Mouse (Mus musculus) CH12.LX (cell line): ENCODE measurements at regions not wholly inside any gene's neighbourhood (a gene's known extent, or its start where the extent isn't known, plus 50 kb on each side); places are given as distances from the start of the nearest gene placed in this dataset.
A peak's percentile ranks its signal among the peaks of the same experiment; 100 is the strongest.

Source experiments
- DNase-seq: peaks from one replicate; pipeline ENCODE4 v3.0.0-alpha.2; 2013; ENCODE audit errors: extremely low read depth
- H3K27ac ChIP-seq: 2 replicates; pipeline ENCODE4 v1.5.1; 2012; ENCODE audit warnings: low read depth, mild to moderate bottlenecking, control low read depth, moderate library complexity; ENCODE audit not compliant: insufficient read depth
- H3K27me3 ChIP-seq: replicated peaks from 2 replicates; pipeline ENCODE3; 2012; ENCODE audit warnings: inconsistent platforms
- H3K36me3 ChIP-seq, 2 experiments: replicated peaks in 1 of 2; 2 replicates each; pipeline versions ENCODE3 to v1.6.1; 2012; ENCODE audit warnings: inconsistent platforms in 1 of 2, low read length in 1 of 2, mild to moderate bottlenecking in 1 of 2, mixed read lengths in 1 of 2, moderate library complexity in 1 of 2; ENCODE audit not compliant: control insufficient read depth in 1 of 2, insufficient read depth in 1 of 2
- H3K4me1 ChIP-seq, 2 experiments: 2 replicates each; pipeline ENCODE4 v1.6.1; 2012; ENCODE audit warnings: inconsistent platforms in 1 of 2, moderate library complexity in 1 of 2; ENCODE audit not compliant: insufficient read depth in 2 of 2, control insufficient read depth in 1 of 2
- H3K4me2 ChIP-seq: 2 replicates; pipeline ENCODE4 v1.6.1; 2012; ENCODE audit warnings: low read depth, mild to moderate bottlenecking, control low read depth; ENCODE audit not compliant: poor library complexity, insufficient read depth, severe bottlenecking
- H3K4me3 ChIP-seq, 3 experiments: fragments of 150-350 bp in 1 of 3; sonication (generic) in 1 of 3; replicated peaks in 1 of 3; 2 replicates each; pipeline versions ENCODE3 to v1.5.1; 2011 to 2012; ENCODE audit warnings: low read depth in 2 of 3, low read length in 2 of 3, mild to moderate bottlenecking in 2 of 3, moderate library complexity in 2 of 3, control low read depth in 1 of 3, improper control_type of control experiment in 1 of 3, inconsistent platforms in 1 of 3, mixed read lengths in 1 of 3; ENCODE audit not compliant: poor library complexity in 1 of 3
- H3K79me2 ChIP-seq: replicated peaks from 2 replicates; pipeline ENCODE4 v1.6.1; 2012; ENCODE audit warnings: mild to moderate bottlenecking, moderate library complexity; ENCODE audit not compliant: control insufficient read depth, poor library complexity, insufficient read depth, severe bottlenecking; ENCODE audit errors: extremely low read depth
- H3K9ac ChIP-seq: 2 replicates; pipeline ENCODE4 v1.6.1; 2012; ENCODE audit warnings: low read depth, mild to moderate bottlenecking, control low read depth, moderate library complexity; ENCODE audit not compliant: insufficient read depth
- H3K9me3 ChIP-seq: replicated peaks from 2 replicates; pipeline ENCODE3; 2012; ENCODE audit warnings: low read length, inconsistent platforms, mixed read lengths
- BHLHE40 ChIP-seq: IDR thresholded peaks from 2 replicates; pipeline ENCODE4 v1.6.1; 2011; ENCODE audit warnings: mild to moderate bottlenecking, low read depth, low read length, improper control_type of control experiment
- CHD1 ChIP-seq: IDR thresholded peaks from 2 replicates; pipeline ENCODE4 v1.6.1; 2012; ENCODE audit warnings: low read depth, low read length, improper control_type of control experiment, inconsistent platforms
- CHD2 ChIP-seq: IDR thresholded peaks from 2 replicates; pipeline ENCODE4 v1.6.1; 2011; ENCODE audit warnings: low read length, improper control_type of control experiment
- CTCF ChIP-seq, 2 experiments: IDR thresholded peaks in 1 of 2; conservative IDR thresholded peaks in 1 of 2; 2 replicates each; pipeline ENCODE4 v1.5.1; 2011 to 2012; ENCODE audit warnings: low read depth in 2 of 2, low read length in 2 of 2, improper control_type of control experiment in 1 of 2, inconsistent platforms in 1 of 2, mild to moderate bottlenecking in 1 of 2, moderate library complexity in 1 of 2
- EP300 ChIP-seq: IDR thresholded peaks from 2 replicates; pipeline ENCODE4 v1.6.1; 2011; ENCODE audit warnings: low read length, improper control_type of control experiment
- ETS1 ChIP-seq: conservative IDR thresholded peaks from 2 replicates; pipeline ENCODE4 v1.6.1; 2012; ENCODE audit warnings: low read depth, mild to moderate bottlenecking, inconsistent platforms, low read length, improper control_type of control experiment, moderate library complexity
- GABPA ChIP-seq: IDR thresholded peaks from 2 replicates; pipeline ENCODE4 v1.6.1; 2012; ENCODE audit warnings: low read depth, low read length, improper control_type of control experiment, inconsistent platforms; ENCODE audit not compliant: insufficient replicate concordance
- HCFC1 ChIP-seq: IDR thresholded peaks from 2 replicates; pipeline ENCODE4 v1.6.1; 2012; ENCODE audit warnings: low read depth, mild to moderate bottlenecking, inconsistent platforms, low read length, improper control_type of control experiment
- IRF4 ChIP-seq: IDR thresholded peaks from 2 replicates; pipeline ENCODE4 v1.6.1; 2014; ENCODE audit warnings: low read depth, mild to moderate bottlenecking, inconsistent platforms, low read length, improper control_type of control experiment
- JUN ChIP-seq: IDR thresholded peaks from 2 replicates; pipeline ENCODE4 v1.6.1; 2011; ENCODE audit warnings: low read depth, mild to moderate bottlenecking, low read length, improper control_type of control experiment, moderate library complexity; ENCODE audit not compliant: insufficient read depth
- KAT2A ChIP-seq: IDR thresholded peaks from 2 replicates; pipeline ENCODE4 v1.6.1; 2012; ENCODE audit warnings: low read length, improper control_type of control experiment, inconsistent platforms; ENCODE audit not compliant: insufficient replicate concordance
- MEF2A ChIP-seq: IDR thresholded peaks from 2 replicates; pipeline ENCODE4 v1.6.1; 2014; ENCODE audit warnings: low read depth, mild to moderate bottlenecking, inconsistent platforms, low read length, improper control_type of control experiment, borderline replicate concordance
- MXI1 ChIP-seq: IDR thresholded peaks from 2 replicates; pipeline ENCODE4 v1.6.1; 2011; ENCODE audit warnings: mild to moderate bottlenecking, low read depth, low read length, improper control_type of control experiment
- MYC ChIP-seq: IDR thresholded peaks from 2 replicates; pipeline ENCODE4 v1.6.1; 2011; ENCODE audit warnings: low read depth, mild to moderate bottlenecking, improper control_type of control experiment, low read length
- NELFE ChIP-seq: IDR thresholded peaks from 2 replicates; pipeline ENCODE4 v1.6.1; 2011; ENCODE audit warnings: low read depth, low read length, improper control_type of control experiment
- POLR2A ChIP-seq: IDR thresholded peaks from 2 replicates; pipeline ENCODE4 v1.6.1; 2011; ENCODE audit warnings: low read depth, mild to moderate bottlenecking, improper control_type of control experiment, low read length
- SIN3A ChIP-seq: IDR thresholded peaks from 2 replicates; pipeline ENCODE4 v1.6.1; 2012; ENCODE audit warnings: low read length, improper control_type of control experiment, inconsistent platforms
- TBP ChIP-seq: conservative IDR thresholded peaks from 2 replicates; pipeline ENCODE4 v1.6.1; 2011; ENCODE audit warnings: low read depth, low read length, improper control_type of control experiment
- UBTF ChIP-seq: IDR thresholded peaks from 2 replicates; pipeline ENCODE4 v1.6.1; 2012; ENCODE audit warnings: low read depth, mild to moderate bottlenecking, inconsistent platforms, low read length, improper control_type of control experiment, moderate library complexity
- USF1 ChIP-seq: IDR thresholded peaks from 2 replicates; pipeline ENCODE4 v1.6.1; 2014; ENCODE audit warnings: low read depth, mild to moderate bottlenecking, inconsistent platforms, low read length, improper control_type of control experiment
- USF2 ChIP-seq: conservative IDR thresholded peaks from 2 replicates; pipeline ENCODE4 v1.6.1; 2011; ENCODE audit warnings: low read depth, low read length, improper control_type of control experiment
- ZC3H11A ChIP-seq: IDR thresholded peaks from 2 replicates; pipeline ENCODE4 v1.6.1; 2012; ENCODE audit warnings: low read depth, mild to moderate bottlenecking, inconsistent platforms, low read length, improper control_type of control experiment
- dilution Hi-C: fragments of 300-500 bp; cut with MboI; formaldehyde crosslinking; loops from 2 replicates; pipeline ENCODE4 v1.14.3; 2020; ENCODE audit warnings: low sequenced_read_pairs; ENCODE audit not compliant: extremely low pct_unique_long_range_greater_than_20kb, extremely low pct_ligation_motif_present
- in situ Hi-C: fragments of 300-500 bp; cut with MboI; formaldehyde crosslinking; loops from 3 replicates; pipeline ENCODE4 v1.14.3; 2019; ENCODE audit warnings: low sequenced_read_pairs, low pct_ligation_motif_present, low pct_unique_long_range_greater_than_20kb, mixed read lengths

DNA sequence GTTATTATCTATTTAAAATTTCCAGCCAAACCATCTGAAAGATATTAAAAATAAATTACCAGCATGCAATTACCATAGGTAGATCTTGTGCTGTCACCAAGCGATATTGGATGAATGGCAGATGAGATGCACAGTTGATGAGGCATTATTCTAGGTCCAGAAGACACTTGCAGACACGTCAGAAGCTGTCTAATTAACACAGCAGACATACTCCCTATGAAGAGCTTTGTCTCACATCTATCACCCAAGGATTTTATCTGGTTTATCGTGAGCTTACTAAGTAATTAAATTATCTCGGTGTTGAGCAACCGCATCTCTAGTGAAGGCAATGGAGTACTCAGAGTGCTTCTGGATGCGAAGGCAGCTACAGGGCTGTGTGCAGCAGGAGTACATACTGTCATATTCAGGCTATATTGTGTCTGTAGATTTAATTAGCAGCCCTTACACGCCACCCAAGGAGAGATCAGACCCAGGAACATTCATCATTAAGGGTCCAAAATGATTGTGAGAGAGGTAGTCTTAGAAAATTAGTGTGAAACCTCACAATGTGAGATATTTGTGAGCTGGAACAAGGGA is 86.0 kb upstream of the Htr1f start:
- dilution Hi-C loops = no loop called here
- H3K36me3 ChIP-seq = no peaks in the 10 kb centered on the region
- TF ChIP-seq USF2 = no peak
- TF ChIP-seq CHD2 = no peak
- no peak for TF ChIP-seq IRF4
- TF ChIP-seq ETS1 = no peak
- no peak for TF ChIP-seq TBP
- no peak for TF ChIP-seq EP300
- no peak for TF ChIP-seq HCFC1
- no peak for TF ChIP-seq ZC3H11A
- no peak for TF ChIP-seq MYC
- TF ChIP-seq JUN = no peak
- TF ChIP-seq CHD1 = no peak
- TF ChIP-seq CTCF (conservative IDR thresholded peaks at IDR 0.05 in 1 of 2, IDR thresholded peaks at IDR 0.05 in 1 of 2; ENCODE audit: low read depth in 2 of 2, low read length in 2 of 2) = no peak
- no peak for TF ChIP-seq MEF2A
- TF ChIP-seq UBTF = no peak
- TF ChIP-seq KAT2A = no peak
- TF ChIP-seq NELFE = no peak
- TF ChIP-seq SIN3A = no peak
- TF ChIP-seq USF1 = no peak
- no peak overlapping the region for H3K27ac ChIP-seq
- H3K79me2 ChIP-seq = no peaks in the 10 kb centered on the region
- DNase-seq = no peak
- no peak overlapping the region for H3K9ac ChIP-seq
- no peak overlapping the region for H3K4me2 ChIP-seq
- no peak overlapping the region for H3K4me3 ChIP-seq
- no peaks in the 10 kb centered on the region for H3K9me3 ChIP-seq
- H3K4me1 ChIP-seq = peaks cover 0 to 18% of the 10 kb centered on the region in 2 experiments; a peak in 2 of 4 replicates
- no peaks in the 10 kb centered on the region for H3K27me3 ChIP-seq
- in situ Hi-C loops = no loop called here

DNA sequence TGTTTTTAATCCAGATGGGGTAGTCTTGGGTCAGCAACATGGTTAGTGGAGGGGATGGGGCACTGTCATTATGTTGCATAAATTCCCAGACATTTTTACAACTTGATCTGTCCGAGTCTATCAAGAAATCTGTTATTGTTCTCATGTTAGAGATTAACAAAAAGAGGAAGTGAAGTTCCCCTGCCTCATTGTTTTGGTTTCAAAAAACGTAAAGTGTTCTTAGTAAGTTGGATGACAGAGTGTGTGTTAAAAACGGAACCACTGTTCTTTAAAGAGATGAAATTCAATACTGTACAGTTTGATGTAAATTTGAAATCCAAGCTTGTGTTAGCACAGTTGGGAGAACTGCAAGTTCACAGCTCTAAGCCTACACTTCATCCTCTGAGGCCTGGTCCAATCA is 68.9 kb upstream of the Htr1f start:
- no peak for TF ChIP-seq POLR2A
- TF ChIP-seq BHLHE40 = no peak
- TF ChIP-seq MXI1 = no peak
- no peak for TF ChIP-seq UBTF
- no peak for TF ChIP-seq GABPA
- TF ChIP-seq MEF2A = no peak
- no peak for TF ChIP-seq USF1
- TF ChIP-seq, all 38 proteins: peak for 0
- DNase-seq = peak; percentile 37
- Histone ChIP-seq H3K27me3 (no peaks in the 10 kb centered on the region), H3K9me3 (no peaks in the 10 kb centered on the region), H3K27ac (no peak overlapping the region), H3K79me2 (no peaks in the 10 kb centered on the region), H3K4me3 (no peak overlapping the region), H3K4me2 (no peak overlapping the region), H3K9ac (no peak overlapping the region), H3K36me3 (no peaks in the 10 kb centered on the region), H3K4me1 (peaks cover 0 to 13% of the 10 kb centered on the region in 2 experiments; a peak in 2 of 4 replicates)
- dilution Hi-C loops (no loop called here), in situ Hi-C loops (no loop called here)
